Mouse (Mus musculus) layer of hippocampus, postnatal 10 days (tissue): ENCODE results near the gene Zfp507. TPM values are rescaled to one million over a fixed set of nuclear protein-coding genes. Genes with fewer than 3 reads are reported as not detected.

ENCODE experiments used
- DNase-seq, 2 experiments: peaks; one replicate each; pipeline ENCODE4 v3.0.0; 2021; ENCODE audit warnings: low spot score in 2 of 2
- total RNA-seq, 2 experiments: library from RNA; stranded (reverse); gene quantifications; 2 replicates each; pipeline ENCODE4 v1.2.3; 2021

The Zfp507 gene
- total RNA-seq, 2 experiments from 2014 or later, result 32.2 to 33.1 TPM

- no peak for DNase-seq
Observed at GRCm38 (mm10) chr7:35785579-35785978, 17.2 kb downstream of the Zfp507 start.

GRCm38 (mm10) chr7:35782252-35782651 is 20.6 kb downstream of the Zfp507 start:
- DNase-seq, result no peak

DNA sequence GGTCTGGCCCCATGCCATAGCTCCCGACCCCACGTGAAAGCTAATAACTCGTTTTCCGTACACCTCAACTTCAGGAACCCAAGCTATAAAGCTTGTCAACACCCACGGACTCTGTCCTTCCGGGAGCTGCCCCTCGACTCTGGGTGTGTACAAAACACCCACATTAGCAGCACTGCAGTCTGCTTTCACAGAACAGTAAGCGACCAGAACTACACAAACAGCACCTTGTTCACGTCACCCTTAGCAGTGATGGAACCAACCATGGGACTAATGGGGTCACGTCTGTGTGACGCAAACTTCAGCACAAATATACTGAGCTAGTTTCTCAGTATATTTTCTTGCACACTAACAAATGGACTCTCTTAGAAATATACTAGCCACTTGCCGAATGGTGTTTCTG is 28.7 kb downstream of the Zfp507 start:
- no peak for DNase-seq

GRCm38 (mm10) chr7:35772347-35772746 is 30.5 kb downstream of the Zfp507 start:
- no peak for DNase-seq

DNA sequence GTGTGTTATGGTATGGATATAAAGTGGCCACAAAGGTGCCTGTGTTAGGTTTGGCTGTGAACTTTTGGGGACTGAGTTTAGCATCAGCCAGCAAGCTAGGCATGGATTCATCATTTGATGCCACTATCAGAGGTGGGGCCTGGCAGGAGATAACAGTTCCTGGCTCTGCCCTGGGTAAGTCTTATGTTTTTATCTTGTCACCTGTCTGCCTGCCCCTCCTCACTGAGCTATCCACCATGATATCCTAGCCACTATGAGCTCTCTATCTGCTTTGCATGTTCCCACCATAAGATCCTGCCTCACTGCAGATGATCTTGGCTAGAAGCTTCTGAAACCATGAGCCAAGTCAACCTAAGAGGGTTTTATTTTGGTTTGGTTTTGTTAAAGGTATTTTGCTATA is 31.7 kb downstream of the Zfp507 start:
- DNase-seq, result no peak

DNA sequence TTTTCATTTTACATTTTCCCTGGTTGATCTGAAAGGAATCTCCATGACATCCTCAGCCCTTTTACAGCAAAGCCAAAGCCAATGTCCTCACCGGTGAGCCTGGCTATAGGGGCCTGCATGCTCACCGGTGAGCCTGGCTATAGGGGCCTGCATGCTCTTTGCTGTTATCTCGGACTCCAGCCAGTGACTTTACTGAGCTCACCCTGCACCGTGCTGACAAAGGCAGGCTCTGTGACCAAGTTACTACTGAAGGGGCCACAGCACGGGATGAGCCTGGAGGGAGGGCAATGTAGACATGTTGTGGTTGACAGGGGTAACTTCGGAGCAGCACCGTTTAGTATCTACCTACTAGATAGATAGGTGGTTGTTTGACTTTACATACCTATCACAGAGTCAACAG is 32.7 kb downstream of the Zfp507 start:
- no peak for DNase-seq

DNA sequence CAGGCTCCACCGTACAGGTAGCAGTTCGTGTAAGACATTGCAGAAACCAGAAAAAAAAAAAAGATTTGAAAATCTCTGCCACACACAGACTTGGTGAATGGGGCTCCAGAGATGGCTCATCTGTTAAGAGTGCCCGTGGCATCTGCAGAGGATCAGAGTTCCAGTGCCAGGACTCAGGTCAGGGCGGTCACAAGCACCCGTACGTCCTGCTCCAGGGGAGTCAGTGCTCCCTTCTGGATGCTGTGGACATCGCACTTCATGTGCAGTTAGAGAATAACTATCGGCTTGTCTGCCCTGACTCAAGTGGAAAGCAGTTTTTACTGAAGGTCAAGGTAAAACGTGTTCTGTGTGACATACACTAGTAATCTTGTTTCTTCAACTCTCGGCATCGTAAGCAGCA is 38.3 kb downstream of the Zfp507 start:
- DNase-seq, result no peak

GRCm38 (mm10) chr7:35761801-35762200 is 41.0 kb downstream of the Zfp507 start:
- no peak for DNase-seq

DNA sequence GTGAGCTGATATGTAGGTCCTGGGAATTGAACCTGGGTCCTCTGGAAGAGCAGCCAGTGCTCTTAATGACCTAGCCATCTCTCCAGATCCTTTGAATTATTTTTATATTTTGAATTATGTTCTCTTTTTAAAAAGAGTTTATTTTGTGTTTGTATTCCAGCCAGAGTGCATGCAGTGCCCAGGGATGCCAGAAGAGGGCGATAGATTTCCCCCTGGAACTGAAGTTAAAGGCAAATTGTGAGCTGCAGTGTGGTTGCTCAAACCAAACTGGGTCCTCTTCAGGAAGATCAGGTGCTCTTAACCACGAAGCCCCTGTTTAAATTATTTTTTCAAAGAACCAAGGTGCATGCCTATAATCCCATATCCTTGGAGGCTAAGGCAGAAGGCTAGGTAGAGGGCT is 43.2 kb downstream of the Zfp507 start:
- no peak for DNase-seq

- no peak for DNase-seq
Observed at GRCm38 (mm10) chr7:35756510-35757440, 46.0 kb downstream of the Zfp507 start.

DNA sequence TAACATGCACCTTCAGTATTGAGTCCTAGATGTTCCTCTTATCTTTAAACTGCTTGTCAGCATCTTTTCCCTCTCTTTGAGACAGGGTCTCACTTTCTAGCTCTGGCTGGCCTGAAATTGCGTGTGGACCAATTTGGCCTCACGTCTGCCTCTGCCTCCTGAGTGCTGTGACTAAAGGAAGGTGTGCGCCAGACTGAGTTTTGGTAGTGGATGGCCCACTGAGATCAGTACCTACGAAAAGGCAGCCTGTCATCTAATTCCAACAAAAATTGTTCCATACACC is 48.0 kb downstream of the Zfp507 start:
- no peak for DNase-seq

GRCm38 (mm10) chr7:35754033-35754885 is 48.5 kb downstream of the Zfp507 start, which contains the start of gene Dpy19l3:
TSS of gene Dpy19l3 (minus strand) at chr7:35754454.
- DNase-seq, result peak; percentile 93 to 95

- no peak for DNase-seq
Observed at GRCm38 (mm10) chr7:35753319-35754032, 49.3 kb downstream of the Zfp507 start.

- no peak for DNase-seq
Observed at GRCm38 (mm10) chr7:35750873-35751272, 51.9 kb downstream of the Zfp507 start.

GRCm38 (mm10) chr7:35747397-35747964 is 55.3 kb downstream of the Zfp507 start:
- DNase-seq, result no peak

DNA sequence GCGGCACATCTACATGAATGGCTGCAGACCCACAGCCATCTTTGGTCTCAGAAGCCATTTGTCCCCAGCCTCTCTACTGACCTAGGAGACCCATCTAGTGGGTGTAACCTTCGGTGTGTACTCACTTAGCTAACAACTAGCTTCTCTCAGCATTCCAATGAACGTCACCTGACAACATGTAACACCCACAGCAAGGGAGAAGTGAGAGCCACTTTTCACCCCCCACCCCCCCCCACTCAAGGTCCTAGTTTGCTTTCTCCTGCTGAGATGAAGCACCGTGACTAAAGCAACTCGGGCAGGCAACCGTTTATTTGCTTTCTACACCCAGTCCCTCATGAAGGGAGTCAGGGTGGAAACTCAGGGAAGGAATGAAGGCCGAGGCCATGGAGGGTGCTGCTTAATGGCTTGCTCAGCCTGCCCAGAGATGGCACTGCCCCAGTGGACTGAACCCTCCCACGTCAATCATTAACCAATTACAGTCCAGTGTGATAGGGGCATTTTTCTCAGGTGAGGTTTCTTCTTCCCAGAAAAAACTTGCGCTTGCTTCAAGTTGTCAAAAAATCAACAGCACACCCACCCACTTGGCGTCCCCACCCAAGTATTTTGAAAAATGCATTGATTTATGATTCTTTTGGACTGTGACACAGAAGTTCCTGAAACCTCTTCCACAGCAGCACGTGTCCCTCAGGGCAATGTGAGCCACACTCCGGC is 56.0 kb downstream of the Zfp507 start:
- no peak for DNase-seq

DNA sequence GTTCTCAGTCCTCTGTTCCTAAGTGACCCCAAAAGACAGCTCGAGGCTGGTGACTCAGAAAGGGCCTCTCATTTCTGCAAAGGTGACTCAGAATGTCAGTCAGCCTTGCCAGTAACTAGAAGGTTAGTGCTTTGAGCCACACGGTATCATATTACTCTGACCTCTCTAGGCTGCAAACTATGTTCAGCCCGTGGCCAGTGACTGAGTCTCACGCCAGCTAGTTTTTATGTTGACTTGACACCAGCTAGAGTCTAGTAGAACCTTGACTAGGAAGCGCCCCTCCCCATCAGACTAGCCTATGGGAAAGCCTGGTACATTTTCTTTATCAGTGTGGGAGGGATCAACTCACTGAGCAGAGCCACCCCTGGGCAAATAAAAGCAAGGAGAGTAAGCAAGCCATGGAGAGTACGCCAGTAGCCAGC is 57.5 kb downstream of the Zfp507 start:
- DNase-seq, result no peak

DNA sequence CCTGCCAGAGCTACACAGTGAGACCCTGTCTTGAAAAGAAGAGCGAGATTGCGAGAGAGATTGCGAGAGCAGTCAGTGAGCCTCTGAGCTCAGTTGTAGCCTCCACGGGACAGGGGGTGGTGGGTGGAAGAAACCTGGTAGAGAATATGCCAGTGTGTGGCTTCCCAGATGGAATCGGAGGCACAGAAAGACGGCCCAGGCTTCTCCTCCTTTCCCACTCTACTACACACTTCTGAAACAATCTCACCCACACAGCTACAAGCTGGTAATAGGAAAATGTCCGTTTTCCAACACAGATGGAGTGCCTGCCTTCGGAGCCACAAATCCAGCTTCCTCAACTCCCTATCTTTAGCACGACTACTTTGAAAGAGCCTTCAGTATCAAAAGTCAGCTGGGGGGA is 58.0 kb downstream of the Zfp507 start:
- peak in 1 of 2 experiments; percentile 45 for DNase-seq

DNA sequence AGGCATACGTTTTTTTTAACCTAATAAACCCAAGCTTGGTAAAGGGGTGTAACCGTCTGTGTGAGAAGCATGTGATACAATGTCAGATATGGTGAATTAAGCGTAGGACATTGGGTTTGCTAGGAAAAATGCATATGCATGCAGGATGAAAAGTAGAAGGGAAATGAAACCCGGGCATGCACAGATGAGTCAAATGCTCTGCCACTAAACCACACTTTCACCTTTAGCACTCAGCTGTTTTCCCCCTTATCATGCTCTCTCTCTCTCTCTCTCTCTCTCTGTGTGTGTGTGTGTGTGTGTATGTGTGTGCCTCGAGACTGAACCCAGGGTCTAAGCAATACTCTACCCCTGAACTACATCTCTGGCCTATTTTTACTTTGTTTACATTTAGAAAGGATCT is 60.5 kb downstream of the Zfp507 start:
- DNase-seq, result no peak

DNA sequence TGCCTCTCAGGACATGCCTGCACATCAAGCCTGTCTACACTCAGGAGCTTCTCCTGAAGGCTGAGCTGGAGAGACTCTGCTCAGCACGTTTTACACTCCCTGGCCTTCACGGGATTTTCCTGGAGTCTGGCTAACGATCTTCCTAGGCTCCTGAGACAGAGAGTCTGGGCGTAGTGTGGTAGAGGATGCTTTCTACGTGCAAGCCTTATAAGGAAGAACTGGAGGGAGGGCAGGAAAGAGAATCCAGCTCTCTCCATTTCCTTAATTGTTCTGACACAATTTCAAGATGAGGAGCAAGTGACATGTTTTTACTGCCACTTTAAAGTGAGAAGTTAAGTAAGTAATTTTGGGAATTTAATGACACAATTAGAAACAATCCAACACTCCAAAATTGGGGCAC is 60.9 kb downstream of the Zfp507 start:
- no peak for DNase-seq
